Mouse (Mus musculus) embryonic fibroblast, embryonic 13.5 days (primary cell): ENCODE results near the gene AC141477.1. TPM values are rescaled to one million over a fixed set of nuclear protein-coding genes. Genes with fewer than 3 reads are reported as not detected.
A peak's percentile ranks its signal among the peaks of the same experiment; 100 is the strongest.

Experiments used
- H3K27ac ChIP-seq: 2 replicates; pipeline ENCODE4 v1.5.1; 2012; ENCODE audit warnings: low read length, control low read depth, inconsistent platforms; ENCODE audit not compliant: insufficient read depth
- H3K4me1 ChIP-seq: 2 replicates; pipeline ENCODE4 v1.6.1; 2011; ENCODE audit warnings: low read length; ENCODE audit not compliant: control insufficient read depth, insufficient read depth
- H3K4me3 ChIP-seq: 2 replicates; pipeline ENCODE4 v1.5.1; 2011; ENCODE audit warnings: mild to moderate bottlenecking, control low read depth, low read length; ENCODE audit not compliant: insufficient read depth
- CTCF ChIP-seq: IDR thresholded peaks from 2 replicates; pipeline ENCODE4 v1.5.1; 2011; ENCODE audit warnings: mild to moderate bottlenecking, control low read depth, low read length, moderate library complexity, borderline replicate concordance; ENCODE audit not compliant: insufficient read depth
- POLR2A ChIP-seq: IDR thresholded peaks from 2 replicates; pipeline ENCODE4 v1.6.1; 2011; ENCODE audit warnings: low read depth, mild to moderate bottlenecking, control low read depth, low read length, moderate library complexity
- polyA plus RNA-seq: library from polyadenylated mRNA; stranded (reverse); fragments of >200 nt; gene quantifications from 2 replicates; pipeline ENCODE4 v1.2.4, GENCODE M21; 2011; ENCODE audit warnings: low read depth; ENCODE audit not compliant: missing spikeins, insufficient read length

The AC141477.1 gene
- polyA plus RNA-seq: 10.1 and 16.2 TPM in 2 replicates

- Histone ChIP-seq H3K4me1 (no peaks in the 10 kb centered on the region), H3K27ac (no peak within 1 kb of the TSS), H3K4me3 (no peak within 1 kb of the TSS)
- TF ChIP-seq CTCF (no peak), POLR2A (no peak)
Observed at GRCm38 (mm10) chr10:76440281-76440680, at the start of gene AC141477.1. TSS of gene AC141477.1 (minus strand) at chr10:76440444.

GRCm38 (mm10) chr10:76489205-76489604 lies 49.0 kb upstream of the AC141477.1 start:
- H3K4me1 ChIP-seq: no peaks in the 10 kb centered on the region
- H3K4me3 ChIP-seq: no peak overlapping the region
- no peak overlapping the region for H3K27ac ChIP-seq
- no peak for TF ChIP-seq CTCF
- TF ChIP-seq POLR2A: no peak

- TF ChIP-seq CTCF (no peak), POLR2A (no peak)
- H3K4me3 ChIP-seq: no peak overlapping the region
- H3K4me1 ChIP-seq: no peaks in the 10 kb centered on the region
- no peak overlapping the region for H3K27ac ChIP-seq
Observed at GRCm38 (mm10) chr10:76488265-76488664, 48.0 kb upstream of the AC141477.1 start.

- Histone ChIP-seq H3K4me1 (no peaks in the 10 kb centered on the region), H3K27ac (no peak overlapping the region), H3K4me3 (no peak overlapping the region)
- TF ChIP-seq POLR2A: no peak
- no peak for TF ChIP-seq CTCF
Observed at GRCm38 (mm10) chr10:76486302-76486701, 46.1 kb upstream of the AC141477.1 start.

- H3K4me3 ChIP-seq: no peak overlapping the region
- no peaks in the 10 kb centered on the region for H3K4me1 ChIP-seq
- no peak overlapping the region for H3K27ac ChIP-seq
- TF ChIP-seq CTCF (no peak), POLR2A (no peak)
Observed at GRCm38 (mm10) chr10:76481480-76481879, 41.2 kb upstream of the AC141477.1 start.

- no peaks in the 10 kb centered on the region for H3K4me1 ChIP-seq
- no peak for TF ChIP-seq POLR2A
- no peak for TF ChIP-seq CTCF
- H3K27ac ChIP-seq: no peak overlapping the region
- no peak overlapping the region for H3K4me3 ChIP-seq
Observed at GRCm38 (mm10) chr10:76480851-76481250, 40.6 kb upstream of the AC141477.1 start.

- Histone ChIP-seq H3K4me1 (no peaks in the 10 kb centered on the region), H3K4me3 (no peak overlapping the region), H3K27ac (no peak overlapping the region)
- no peak for TF ChIP-seq CTCF
- no peak for TF ChIP-seq POLR2A
Observed at GRCm38 (mm10) chr10:76473759-76474158, 33.5 kb upstream of the AC141477.1 start.

GRCm38 (mm10) chr10:76468203-76469162 lies 28.2 kb upstream of the AC141477.1 start, which contains the start of the genes Mcm3ap and Ybey:
TSS of gene Mcm3ap (plus strand) at chr10:76468927.
TSS of gene Ybey (minus strand) at chr10:76469114.
- Histone ChIP-seq H3K27ac (peak within 1 kb of the TSS; percentile 54), H3K4me3 (peak within 1 kb of the TSS; percentile 81), H3K4me1 (no peaks in the 10 kb centered on the region)
- TF ChIP-seq POLR2A (peak; percentile 74), CTCF (no peak)

- no peak overlapping the region for H3K4me3 ChIP-seq
- no peaks in the 10 kb centered on the region for H3K4me1 ChIP-seq
- no peak overlapping the region for H3K27ac ChIP-seq
- TF ChIP-seq POLR2A (no peak), CTCF (no peak)
Observed at GRCm38 (mm10) chr10:76462721-76463120, 22.5 kb upstream of the AC141477.1 start.

GRCm38 (mm10) chr10:76462312-76462711 lies 22.1 kb upstream of the AC141477.1 start:
- no peaks in the 10 kb centered on the region for H3K4me1 ChIP-seq
- H3K27ac ChIP-seq: no peak overlapping the region
- no peak overlapping the region for H3K4me3 ChIP-seq
- no peak for TF ChIP-seq POLR2A
- no peak for TF ChIP-seq CTCF
